Mouse (Mus musculus): Measurements from ENCODE around the gene Pabpn1l. TPM values are rescaled to one million over a fixed set of nuclear protein-coding genes. Genes with fewer than 3 reads are reported as not detected.

The Pabpn1l gene
- polyA plus RNA-seq, 1 experiment = 0.25 TPM

GRCm38 (mm10) chr8:122663670-122664069, 41.1 kb upstream of the Pabpn1l start:
- peaks cover 99% of the 10 kb centered on the region for H3K4me1 ChIP-seq
- peaks cover 97% of the 10 kb centered on the region for H3K36me3 ChIP-seq (replicated peaks; ENCODE audit: low read length)
- H3K4me3 ChIP-seq (replicated peaks) = peak overlapping the region; percentile 31
- no peaks in the 10 kb centered on the region for H3K9me3 ChIP-seq
- H3K27me3 ChIP-seq (replicated peaks) = no peaks in the 10 kb centered on the region
- no peak for TF ChIP-seq FLI1 (IDR thresholded peaks at IDR 0.05; ENCODE audit: low read length)
- TF ChIP-seq GATA1 (IDR thresholded peaks at IDR 0.05; ENCODE audit: borderline replicate concordance, low read length) = no peak

GRCm38 (mm10) chr8:122663106-122663505, 40.6 kb upstream of the Pabpn1l start:
- no peak for TF ChIP-seq FLI1 (IDR thresholded peaks at IDR 0.05; ENCODE audit: low read length)
- TF ChIP-seq GATA1 (IDR thresholded peaks at IDR 0.05; ENCODE audit: borderline replicate concordance, low read length) = no peak
- peaks cover 98% of the 10 kb centered on the region for H3K36me3 ChIP-seq (replicated peaks; ENCODE audit: low read length)
- H3K9me3 ChIP-seq = no peaks in the 10 kb centered on the region
- H3K4me1 ChIP-seq = peaks cover 99% of the 10 kb centered on the region
- no peaks in the 10 kb centered on the region for H3K27me3 ChIP-seq (replicated peaks)
- peak overlapping the region; percentile 25 for H3K4me3 ChIP-seq (replicated peaks)

GRCm38 (mm10) chr8:122661894-122662293, 39.4 kb upstream of the Pabpn1l start:
- peaks cover 99% of the 10 kb centered on the region for H3K4me1 ChIP-seq
- H3K4me3 ChIP-seq (replicated peaks) = peak overlapping the region; percentile 2
- no peaks in the 10 kb centered on the region for H3K9me3 ChIP-seq
- H3K27me3 ChIP-seq (replicated peaks) = no peaks in the 10 kb centered on the region
- TF ChIP-seq GATA1 (IDR thresholded peaks at IDR 0.05; ENCODE audit: borderline replicate concordance, low read length) = no peak
- H3K36me3 ChIP-seq (replicated peaks; ENCODE audit: low read length) = peaks cover 98% of the 10 kb centered on the region

- peak overlapping the region; percentile 64 for H3K4me3 ChIP-seq (replicated peaks)
- peaks cover 99% of the 10 kb centered on the region for H3K4me1 ChIP-seq
- TF ChIP-seq FLI1 (IDR thresholded peaks at IDR 0.05; ENCODE audit: low read length) (no peak), GATA1 (IDR thresholded peaks at IDR 0.05; ENCODE audit: borderline replicate concordance, low read length) (no peak)
- H3K27me3 ChIP-seq (replicated peaks) = no peaks in the 10 kb centered on the region
- peaks cover 98% of the 10 kb centered on the region for H3K36me3 ChIP-seq (replicated peaks; ENCODE audit: low read length)
- no peaks in the 10 kb centered on the region for H3K9me3 ChIP-seq
Measured at GRCm38 (mm10) chr8:122661138-122661537, 38.6 kb upstream of the Pabpn1l start.

- H3K27me3 ChIP-seq (replicated peaks) = no peaks in the 10 kb centered on the region
- H3K36me3 ChIP-seq (replicated peaks; ENCODE audit: low read length) = peaks cover 100% of the 10 kb centered on the region
- peaks cover 99% of the 10 kb centered on the region for H3K4me1 ChIP-seq
- TF ChIP-seq FLI1 (IDR thresholded peaks at IDR 0.05; ENCODE audit: low read length) (no peak), GATA1 (IDR thresholded peaks at IDR 0.05; ENCODE audit: borderline replicate concordance, low read length) (no peak)
- no peaks in the 10 kb centered on the region for H3K9me3 ChIP-seq
- no peak overlapping the region for H3K4me3 ChIP-seq (replicated peaks)
Measured at GRCm38 (mm10) chr8:122660022-122660421, 37.5 kb upstream of the Pabpn1l start.

- H3K9me3 ChIP-seq = no peaks in the 10 kb centered on the region
- H3K4me1 ChIP-seq = peaks cover 99% of the 10 kb centered on the region
- H3K4me3 ChIP-seq (replicated peaks) = peak overlapping the region; percentile 3
- peaks cover 100% of the 10 kb centered on the region for H3K36me3 ChIP-seq (replicated peaks; ENCODE audit: low read length)
- TF ChIP-seq FLI1 (IDR thresholded peaks at IDR 0.05; ENCODE audit: low read length) = no peak
- no peak for TF ChIP-seq GATA1 (IDR thresholded peaks at IDR 0.05; ENCODE audit: borderline replicate concordance, low read length)
- H3K27me3 ChIP-seq (replicated peaks) = no peaks in the 10 kb centered on the region
Measured at GRCm38 (mm10) chr8:122658807-122659160, 36.2 kb upstream of the Pabpn1l start.

- H3K9me3 ChIP-seq = no peaks in the 10 kb centered on the region
- peaks cover 100% of the 10 kb centered on the region for H3K36me3 ChIP-seq (replicated peaks; ENCODE audit: low read length)
- H3K4me3 ChIP-seq (replicated peaks) = no peak overlapping the region
- TF ChIP-seq GATA1 (IDR thresholded peaks at IDR 0.05; ENCODE audit: borderline replicate concordance, low read length) (no peak), FLI1 (IDR thresholded peaks at IDR 0.05; ENCODE audit: low read length) (no peak)
- H3K27me3 ChIP-seq (replicated peaks) = no peaks in the 10 kb centered on the region
- H3K4me1 ChIP-seq = peaks cover 99% of the 10 kb centered on the region
Measured at GRCm38 (mm10) chr8:122658149-122658806, 35.7 kb upstream of the Pabpn1l start.

GRCm38 (mm10) chr8:122656056-122656999, 33.8 kb upstream of the Pabpn1l start:
- TF ChIP-seq GATA1 (IDR thresholded peaks at IDR 0.05; ENCODE audit: borderline replicate concordance, low read length) = no peak
- TF ChIP-seq FLI1 (IDR thresholded peaks at IDR 0.05; ENCODE audit: low read length) = no peak
- H3K9me3 ChIP-seq = no peaks in the 10 kb centered on the region
- H3K4me1 ChIP-seq = peaks cover 99% of the 10 kb centered on the region
- H3K4me3 ChIP-seq (replicated peaks) = peak overlapping the region; percentile 13
- H3K27me3 ChIP-seq (replicated peaks) = no peaks in the 10 kb centered on the region
- peaks cover 100% of the 10 kb centered on the region for H3K36me3 ChIP-seq (replicated peaks; ENCODE audit: low read length)

GRCm38 (mm10) chr8:122654768-122655167, 32.2 kb upstream of the Pabpn1l start:
- H3K4me1 ChIP-seq = peaks cover 100% of the 10 kb centered on the region
- H3K36me3 ChIP-seq (replicated peaks; ENCODE audit: low read length) = peaks cover 100% of the 10 kb centered on the region
- TF ChIP-seq GATA1 (IDR thresholded peaks at IDR 0.05; ENCODE audit: borderline replicate concordance, low read length) (no peak), FLI1 (IDR thresholded peaks at IDR 0.05; ENCODE audit: low read length) (no peak)

GRCm38 (mm10) chr8:122652643-122653042, 30.1 kb upstream of the Pabpn1l start:
- Histone ChIP-seq H3K36me3 (replicated peaks; ENCODE audit: low read length) (peaks cover 100% of the 10 kb centered on the region), H3K27me3 (replicated peaks) (no peaks in the 10 kb centered on the region), H3K9me3 (no peaks in the 10 kb centered on the region), H3K4me1 (peaks cover 98% of the 10 kb centered on the region), H3K4me3 (replicated peaks) (no peak overlapping the region)
- no peak for TF ChIP-seq FLI1 (IDR thresholded peaks at IDR 0.05; ENCODE audit: low read length)
- TF ChIP-seq GATA1 (IDR thresholded peaks at IDR 0.05; ENCODE audit: borderline replicate concordance, low read length) = no peak

More at GRCm38 (mm10) chr8:122654768-122655167, 32.2 kb upstream of the Pabpn1l start:
- Histone ChIP-seq H3K9me3 (no peaks in the 10 kb centered on the region), H3K4me3 (replicated peaks) (no peak overlapping the region), H3K27me3 (replicated peaks) (no peaks in the 10 kb centered on the region)
